Mouse (Mus musculus): ENCODE measurements at regions not wholly inside any gene's neighbourhood (a gene's known extent, or its start where the extent isn't known, plus 50 kb on each side); places are given as distances from the start of the nearest gene placed in this dataset.

DNA sequence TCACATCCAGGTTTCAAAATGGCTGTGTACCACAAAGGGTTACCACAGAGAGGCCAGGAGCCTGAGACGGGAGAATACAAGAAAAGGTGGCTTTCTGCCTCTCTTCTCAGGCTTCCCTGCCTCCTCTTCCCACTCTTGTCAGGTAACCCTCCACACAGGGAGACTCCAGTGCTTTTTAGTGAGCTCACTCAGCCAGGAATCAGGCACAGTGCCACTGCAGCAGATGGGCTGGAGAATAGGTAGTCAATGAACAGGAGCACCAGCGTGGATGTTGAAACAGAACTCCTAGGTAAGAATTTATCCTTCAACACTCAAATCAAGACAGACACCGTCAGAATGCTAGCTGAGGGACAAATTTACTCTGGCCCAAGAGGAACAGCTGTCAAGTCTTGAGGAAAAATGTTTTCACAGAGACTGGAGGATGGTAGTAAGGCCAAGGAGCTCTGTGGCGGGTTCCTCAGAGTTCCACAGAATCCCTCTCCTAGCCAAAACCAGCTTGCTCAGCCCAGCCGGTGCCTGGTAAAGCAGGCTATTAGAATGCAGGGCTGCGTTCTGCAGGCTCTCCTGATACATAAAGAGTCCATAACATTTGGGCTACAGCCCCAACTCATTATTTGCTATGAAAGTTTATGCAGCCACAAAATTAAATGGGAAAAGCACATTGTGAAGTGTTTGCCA, 117.0 kb upstream of the Gm10306 start:
- TF ChIP-seq EP300 (IDR thresholded peaks at IDR 0.05) = no peak
- TF ChIP-seq CTCF (IDR thresholded peaks at IDR 0.05) = no peak
